23 mouse cellular contexts compared by ENCODE assay signal in the genomic region with DNA sequence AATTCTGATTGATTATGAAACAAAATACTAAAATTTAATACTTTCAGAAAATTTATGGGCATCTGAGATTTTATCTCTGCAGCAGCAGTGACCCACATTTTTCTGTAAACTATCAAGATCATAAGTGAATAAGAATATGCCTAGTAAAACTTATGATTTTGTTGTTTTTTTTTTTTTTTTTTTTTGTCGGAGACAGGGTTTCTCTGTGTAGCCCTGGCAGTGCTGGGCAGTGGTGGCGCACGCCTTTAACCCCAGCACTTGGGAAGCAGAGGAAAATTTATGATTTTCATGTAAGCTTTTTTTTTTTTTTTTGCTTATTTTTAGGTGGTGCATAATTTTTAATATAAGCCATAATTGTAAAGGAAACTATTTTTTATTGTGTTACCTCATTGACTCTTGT.
"Had no signal": no experiment of that assay in that cellular context is flagged by ENCODE, and none has a peak within 500 bp of the region (broad histone marks: within the 10 kb centered on the region; RNA-seq: fewer than 3 reads in every experiment).

No protein-coding gene starts in this region.

- ATAC-seq: liver, postnatal 0 days; lung, postnatal 0 days; midbrain, embryonic 13.5 days; midbrain, embryonic 15.5 days had no signal

- H3K4me3 ChIP-seq: lung, embryonic 15.5 days; megakaryocyte, embryonic 14.5 days; midbrain, embryonic 13.5 days; midbrain, embryonic 15.5 days; neural tube, embryonic 13.5 days; neural tube, embryonic 15.5 days; stomach, embryonic 15.5 days had no signal

- H3K4me1 ChIP-seq: lung, embryonic 15.5 days; megakaryocyte, embryonic 14.5 days; midbrain, embryonic 13.5 days; midbrain, embryonic 15.5 days; neural tube, embryonic 13.5 days; neural tube, embryonic 15.5 days had no signal

- H3K9ac ChIP-seq: liver, postnatal 0 days; lung, embryonic 15.5 days; midbrain, embryonic 13.5 days; midbrain, embryonic 15.5 days; neural tube, embryonic 13.5 days; neural tube, embryonic 15.5 days; stomach, embryonic 15.5 days had no signal

- H3K9me3 ChIP-seq: lung, embryonic 15.5 days; midbrain, embryonic 13.5 days; midbrain, embryonic 15.5 days; neural tube, embryonic 13.5 days; neural tube, embryonic 15.5 days; stomach, embryonic 15.5 days had no signal

- H3K4me2 ChIP-seq: lung, embryonic 15.5 days; midbrain, embryonic 11.5 days; midbrain, embryonic 13.5 days; midbrain, embryonic 15.5 days; neural tube, embryonic 13.5 days; neural tube, embryonic 15.5 days; stomach, embryonic 15.5 days had no signal

- H3K27me3 ChIP-seq: lung, embryonic 15.5 days; megakaryocyte, embryonic 14.5 days; midbrain, embryonic 13.5 days; midbrain, embryonic 15.5 days; neural tube, embryonic 13.5 days; neural tube, embryonic 15.5 days; stomach, embryonic 15.5 days had no signal

- DNase-seq: liver, postnatal 0 days; lung, adult 2 months; lung, postnatal 14 days; lung, postnatal 36 days; retina, postnatal 1 day; right cerebral cortex, adult 18-20 months; right cerebral cortex, postnatal 25 days; right cerebral cortex, postnatal 4 days; spleen, adult 18-20 months; thymus, adult 2 months; thymus, postnatal 25 days; thymus, postnatal 4 days had no signal

- H3K36me3 ChIP-seq: lung, embryonic 15.5 days; midbrain, embryonic 13.5 days; midbrain, embryonic 15.5 days; neural tube, embryonic 13.5 days; stomach, embryonic 15.5 days had no signal

- H3K27ac ChIP-seq: lung, embryonic 15.5 days; macrophage; midbrain, embryonic 13.5 days; midbrain, embryonic 15.5 days; neural tube, embryonic 13.5 days; neural tube, embryonic 15.5 days; stomach, embryonic 15.5 days; stomach, postnatal 0 days had no signal
